Mouse (Mus musculus) heart, embryonic 16.5 days (tissue): ENCODE measurements around the gene Trappc2l. TPM values are rescaled to one million over a fixed set of nuclear protein-coding genes. Genes with fewer than 3 reads are reported as not detected.

ENCODE experiments used
- ATAC-seq: fragments of 200-750 bp; cut with Nextera tagmentation; replicated peaks from 2 replicates; pipeline ENCODE4 v1.8.0; 2017; ENCODE audit warnings: moderate number of reproducible peaks; ENCODE audit not compliant: insufficient read depth, low FRiP score; ENCODE audit errors: extremely low read depth
- H3K27ac ChIP-seq: fragments of 300-500 bp; sonication (generic); 2 replicates; pipeline ENCODE4 v1.5.1; 2014; ENCODE audit warnings: mild to moderate bottlenecking, low read length, control low read depth, moderate library complexity
- H3K27me3 ChIP-seq: fragments of 300-500 bp; sonication (generic); 2 replicates; pipeline ENCODE4 v1.6.1; 2014; ENCODE audit warnings: low read length, mixed read lengths; ENCODE audit not compliant: control insufficient read depth, insufficient read depth
- H3K36me3 ChIP-seq: fragments of 300-500 bp; sonication (generic); 2 replicates; pipeline ENCODE4 v1.6.1; 2014; ENCODE audit not compliant: control insufficient read depth, insufficient read depth
- H3K4me1 ChIP-seq: fragments of 300-500 bp; sonication (generic); 2 replicates; pipeline ENCODE4 v1.6.1; 2014; ENCODE audit warnings: low read length, mixed read lengths; ENCODE audit not compliant: control insufficient read depth, insufficient read depth
- H3K4me2 ChIP-seq: fragments of 300-500 bp; sonication (generic); 2 replicates; pipeline ENCODE4 v1.6.1; 2014; ENCODE audit warnings: low read depth, mild to moderate bottlenecking, control low read depth, low read length
- H3K4me3 ChIP-seq: fragments of 300-500 bp; sonication (generic); 2 replicates; pipeline ENCODE4 v1.5.1; 2014; ENCODE audit warnings: mild to moderate bottlenecking, control low read depth, low read length
- H3K9ac ChIP-seq: fragments of 300-500 bp; sonication (generic); 2 replicates; pipeline ENCODE4 v1.6.1; 2014; ENCODE audit warnings: low read length, control low read depth
- H3K9me3 ChIP-seq: fragments of 300-500 bp; sonication (generic); replicated peaks from 2 replicates; pipeline ENCODE4 v1.6.1; 2016; ENCODE audit warnings: low read length; ENCODE audit not compliant: control insufficient read depth
- WGBS: fragments of 180-500 bp; shearing (Covaris S2); extraction: QIAGEN DNeasy Blood & Tissue Kit; methylation state at CpG from one replicate; pipeline ENCODE4 v1.1.7; 2014; 5-methylcytosine and 5-hydroxymethylcytosine counted together
- polyA plus RNA-seq: library from polyadenylated mRNA; unstranded; fragments of >200 nt; fragmentation: Nextera tagmentation; extraction: Ambion mirVana; gene quantifications from 2 replicates; pipeline ENCODE4 v1.2.1, GENCODE M21; 2015

Trappc2l gene
- polyA plus RNA-seq, 1 experiment from 2014 or later: 60.1 TPM

DNA sequence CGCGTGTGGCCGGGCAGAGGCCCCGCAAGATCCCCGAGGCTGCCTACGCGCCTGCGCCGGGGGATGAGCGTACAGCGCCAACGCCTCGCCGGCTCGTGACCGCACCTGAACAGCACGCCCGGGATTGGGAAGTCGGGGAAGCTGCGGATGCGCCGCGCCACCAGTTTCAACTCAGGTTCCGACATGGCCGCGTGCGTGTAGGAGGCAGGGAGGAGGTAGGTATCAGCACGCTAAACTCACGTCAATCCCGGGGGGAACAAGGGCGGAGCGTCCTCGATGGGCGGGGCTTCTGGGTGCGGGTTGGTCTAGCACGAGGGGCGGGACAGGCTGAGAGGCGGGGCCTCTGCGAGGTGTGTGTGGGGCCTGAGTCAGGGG, 34.8 kb upstream of the Trappc2l start, which contains the start of gene Aprt:
Gene Aprt (minus strand): TSS at position 262 of the 375 bp plus-strand sequence.
- WGBS: under 1% methylated on average over 39 of the region's 39 CpGs
- Histone ChIP-seq H3K4me3 (peak within 1 kb of the TSS; percentile 72), H3K27ac (peak within 1 kb of the TSS; percentile 54), H3K9me3 (no peaks in the 10 kb centered on the region), H3K27me3 (no peaks in the 10 kb centered on the region), H3K36me3 (peaks cover 12% of the 10 kb centered on the region), H3K4me2 (peak within 1 kb of the TSS; percentile 84), H3K9ac (peak within 1 kb of the TSS; percentile 82), H3K4me1 (peaks cover 29% of the 10 kb centered on the region)
- ATAC-seq: peak; percentile 90

DNA sequence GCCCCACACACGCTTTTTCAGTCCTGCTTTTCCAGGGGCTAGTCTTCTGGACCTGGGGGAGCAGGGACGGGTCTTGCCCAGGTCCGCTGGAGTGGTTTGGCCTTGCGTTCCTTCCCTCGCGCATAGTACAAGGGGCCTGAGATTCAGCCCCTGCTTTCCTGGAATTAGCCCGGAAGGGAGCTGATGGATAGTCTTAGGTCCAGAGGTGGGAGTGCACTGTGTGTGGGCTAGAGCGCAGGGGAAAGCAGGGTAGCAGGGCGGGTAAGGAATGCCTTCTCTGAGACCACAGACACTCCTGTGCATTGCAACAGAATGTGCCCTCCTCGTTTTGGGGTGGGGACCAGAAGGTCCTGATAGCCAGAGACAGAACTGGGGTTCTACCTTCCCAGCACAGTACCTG, 34.3 kb upstream of the Trappc2l start:
- no peak for ATAC-seq
- no peak overlapping the region for H3K27ac ChIP-seq
- no peaks in the 10 kb centered on the region for H3K27me3 ChIP-seq
- peak overlapping the region; percentile 72 for H3K4me3 ChIP-seq
- H3K9me3 ChIP-seq: no peaks in the 10 kb centered on the region
- peaks cover 8% of the 10 kb centered on the region for H3K36me3 ChIP-seq
- WGBS: 42% methylated on average over 10 of the region's 10 CpGs
- peaks cover 29% of the 10 kb centered on the region for H3K4me1 ChIP-seq
- H3K4me2 ChIP-seq: peak overlapping the region; percentile 84
- H3K9ac ChIP-seq: no peak overlapping the region

- no peak overlapping the region for H3K4me3 ChIP-seq
- peak overlapping the region; percentile 21; the same call in 1 of the 2 replicates for H3K9ac ChIP-seq
- peaks cover 29% of the 10 kb centered on the region for H3K4me1 ChIP-seq
- no peak for ATAC-seq
- no peak overlapping the region for H3K27ac ChIP-seq
- H3K27me3 ChIP-seq: no peaks in the 10 kb centered on the region
- 31% methylated on average over 7 of the region's 7 CpGs for WGBS
- H3K36me3 ChIP-seq: no peaks in the 10 kb centered on the region
- no peak overlapping the region for H3K4me2 ChIP-seq
- no peaks in the 10 kb centered on the region for H3K9me3 ChIP-seq
Observed at GRCm38 (mm10) chr8:122579196-122579595, 32.2 kb upstream of the Trappc2l start.

- ATAC-seq: no peak
- Histone ChIP-seq H3K27ac (no peak overlapping the region), H3K36me3 (no peaks in the 10 kb centered on the region), H3K9ac (no peak overlapping the region), H3K9me3 (no peaks in the 10 kb centered on the region), H3K4me2 (no peak overlapping the region), H3K4me1 (peaks cover 12% of the 10 kb centered on the region), H3K4me3 (no peak overlapping the region), H3K27me3 (no peaks in the 10 kb centered on the region)
- WGBS: 53% methylated on average over 15 of the region's 15 CpGs
Observed at GRCm38 (mm10) chr8:122580926-122581325, 30.5 kb upstream of the Trappc2l start.

DNA sequence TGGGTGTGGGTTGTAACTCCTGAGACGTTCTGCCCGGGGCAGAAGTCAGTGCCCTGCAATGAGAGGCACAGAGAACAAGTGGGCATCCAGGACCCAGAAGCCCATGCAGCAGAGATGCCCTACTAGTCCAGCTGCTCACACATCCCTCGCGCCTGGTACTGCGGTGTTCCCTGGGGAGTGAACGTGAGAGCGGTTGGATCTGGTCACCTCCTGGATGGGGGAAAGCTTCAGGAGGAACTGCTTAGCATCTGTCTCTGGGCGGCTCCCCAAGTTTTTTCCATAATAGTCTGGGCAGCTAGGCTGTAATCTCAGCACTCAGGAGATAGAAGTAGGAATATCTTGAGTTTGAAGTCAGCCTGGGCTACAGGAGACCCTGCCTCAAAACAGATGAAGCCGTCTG, 26.5 kb upstream of the Trappc2l start:
- H3K4me1 ChIP-seq: no peaks in the 10 kb centered on the region
- H3K9me3 ChIP-seq: no peaks in the 10 kb centered on the region
- H3K36me3 ChIP-seq: no peaks in the 10 kb centered on the region
- no peak overlapping the region for H3K27ac ChIP-seq
- ATAC-seq: no peak
- H3K9ac ChIP-seq: no peak overlapping the region
- WGBS: 81% methylated on average over 9 of the region's 9 CpGs
- H3K4me3 ChIP-seq: no peak overlapping the region
- no peaks in the 10 kb centered on the region for H3K27me3 ChIP-seq
- no peak overlapping the region for H3K4me2 ChIP-seq

GRCm38 (mm10) chr8:122585411-122585891, 26.0 kb upstream of the Trappc2l start:
- 47% methylated on average over 14 of the region's 14 CpGs for WGBS
- no peak for ATAC-seq
- Histone ChIP-seq H3K36me3 (no peaks in the 10 kb centered on the region), H3K4me3 (no peak overlapping the region), H3K4me1 (no peaks in the 10 kb centered on the region), H3K9ac (no peak overlapping the region), H3K9me3 (no peaks in the 10 kb centered on the region), H3K27ac (no peak overlapping the region), H3K4me2 (no peak overlapping the region), H3K27me3 (no peaks in the 10 kb centered on the region)

- no peak overlapping the region for H3K27ac ChIP-seq
- H3K36me3 ChIP-seq: no peaks in the 10 kb centered on the region
- WGBS: 72% methylated on average over 7 of the region's 7 CpGs
- H3K27me3 ChIP-seq: no peaks in the 10 kb centered on the region
- H3K4me2 ChIP-seq: no peak overlapping the region
- H3K4me3 ChIP-seq: no peak overlapping the region
- H3K9me3 ChIP-seq: no peaks in the 10 kb centered on the region
- H3K4me1 ChIP-seq: no peaks in the 10 kb centered on the region
- H3K9ac ChIP-seq: no peak overlapping the region
- ATAC-seq: no peak
Observed at GRCm38 (mm10) chr8:122586171-122586570, 25.3 kb upstream of the Trappc2l start.

GRCm38 (mm10) chr8:122586749-122587148, 24.7 kb upstream of the Trappc2l start:
- ATAC-seq: no peak
- WGBS: 83% methylated on average over 10 of the region's 10 CpGs

GRCm38 (mm10) chr8:122593240-122593639, 18.2 kb upstream of the Trappc2l start:
- Histone ChIP-seq H3K4me2 (no peak overlapping the region), H3K27me3 (no peaks in the 10 kb centered on the region), H3K36me3 (no peaks in the 10 kb centered on the region), H3K4me3 (no peak overlapping the region), H3K9ac (no peak overlapping the region), H3K9me3 (no peaks in the 10 kb centered on the region), H3K27ac (no peak overlapping the region), H3K4me1 (no peaks in the 10 kb centered on the region)
- 57% methylated on average over 12 of the region's 12 CpGs for WGBS
- ATAC-seq: no peak

More at GRCm38 (mm10) chr8:122586749-122587148, 24.7 kb upstream of the Trappc2l start:
- no peak overlapping the region for H3K4me2 ChIP-seq
- H3K4me3 ChIP-seq: no peak overlapping the region
- no peaks in the 10 kb centered on the region for H3K36me3 ChIP-seq
- H3K9ac ChIP-seq: no peak overlapping the region
- no peaks in the 10 kb centered on the region for H3K4me1 ChIP-seq
- no peaks in the 10 kb centered on the region for H3K9me3 ChIP-seq
- no peak overlapping the region for H3K27ac ChIP-seq
- no peaks in the 10 kb centered on the region for H3K27me3 ChIP-seq
